Mouse (Mus musculus) central nervous system, embryonic 14 days (tissue): ENCODE data around the gene Pgbd1. TPM values are rescaled to one million over a fixed set of nuclear protein-coding genes. Genes with fewer than 3 reads are reported as not detected.

Experiments
- polyA plus RNA-seq: library from polyadenylated mRNA; depleted of rRNA; stranded (reverse); fragments of >200 nt; gene quantifications from 2 replicates; pipeline ENCODE4 v1.2.3, GENCODE M21; 2012; rRNA removed

Pgbd1 gene
- polyA plus RNA-seq: 4.3 and 4.4 TPM in 2 replicates

DNA sequence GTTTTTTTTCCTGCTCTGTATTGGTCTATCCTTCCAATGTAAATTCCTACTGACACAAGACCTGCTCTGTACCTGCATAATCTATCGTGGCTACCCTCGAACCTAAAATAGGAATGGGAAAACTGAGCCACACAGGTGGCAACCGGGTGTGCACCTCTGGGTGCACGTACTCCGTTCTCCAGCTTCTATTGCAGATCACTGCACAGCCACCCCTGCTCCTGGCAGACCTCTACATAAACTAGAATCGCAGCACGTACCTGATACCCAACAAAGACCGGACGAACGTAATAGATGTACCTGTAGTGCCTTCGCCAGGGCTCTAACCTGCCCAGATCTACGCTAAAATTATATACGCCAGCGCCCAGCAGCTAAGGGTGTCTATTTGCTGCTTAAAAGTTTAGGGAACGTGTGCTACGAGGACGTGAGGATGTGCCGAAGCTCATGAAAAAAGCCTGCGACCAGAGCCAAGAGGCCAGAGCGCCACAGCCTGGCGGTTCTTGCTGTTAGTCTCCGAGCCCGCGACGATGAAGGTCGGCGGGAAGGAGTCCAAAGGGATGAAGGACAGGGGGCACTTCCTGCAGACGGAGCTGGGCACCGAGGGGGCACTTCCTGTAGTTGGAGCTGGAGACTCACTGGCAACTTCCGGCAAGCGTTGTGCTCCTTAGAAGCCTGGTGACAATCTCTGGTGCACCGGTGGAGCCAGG is at the start of gene Pgbd1:
TSS of gene Pgbd1 (minus strand) at position 556 of the 704 bp plus-strand sequence.

DNA sequence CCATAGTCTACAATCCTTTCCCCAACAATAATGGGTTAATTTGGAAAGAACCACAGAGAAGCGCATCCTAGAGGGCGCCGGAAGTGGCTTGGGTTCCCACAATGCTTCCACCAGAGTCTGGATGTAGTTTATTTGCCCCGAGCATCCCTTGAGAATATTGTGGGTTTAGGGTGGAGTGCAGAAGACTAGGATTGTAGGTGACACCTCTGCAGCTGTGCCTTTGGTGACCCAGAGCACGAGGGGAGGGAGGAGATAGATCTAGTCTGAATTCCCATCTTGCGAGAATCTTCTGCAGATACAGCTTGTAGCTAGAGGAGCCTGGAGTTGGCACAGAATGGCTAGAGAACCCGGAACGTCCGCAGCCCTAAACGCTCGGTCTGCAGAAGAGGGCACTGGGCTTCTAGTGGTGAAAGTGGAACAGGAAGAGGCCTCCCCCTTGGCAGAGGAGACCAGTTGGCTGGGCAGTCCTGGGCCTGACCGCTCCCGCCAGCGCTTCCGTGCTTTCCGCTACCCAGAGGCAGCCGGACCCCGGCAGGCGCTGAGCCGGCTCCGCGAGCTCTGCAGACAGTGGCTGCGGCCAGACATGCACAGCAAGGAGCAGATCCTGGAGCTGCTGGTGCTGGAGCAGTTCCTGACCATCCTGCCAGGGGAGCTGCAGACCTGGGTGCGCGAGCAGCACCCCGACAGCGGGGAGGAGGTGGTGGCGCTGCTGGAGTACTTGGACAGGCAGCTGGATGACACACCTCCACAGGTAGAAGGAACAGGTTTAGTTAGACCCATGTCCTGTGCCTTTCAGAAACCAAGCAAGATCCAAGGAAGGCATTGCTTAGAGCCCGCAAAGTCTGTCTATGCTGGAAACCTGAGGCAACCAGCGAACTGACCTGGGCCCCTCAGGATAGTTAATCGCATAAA is 38.2 kb upstream of the Pgbd1 start, which contains the start of the genes Zkscan4 and Gm10065:
TSS of gene Zkscan4 (plus strand) at position 149 of the 912 bp plus-strand sequence.
TSS of gene Gm10065 (minus strand) at position 683 of the 912 bp plus-strand sequence.

DNA sequence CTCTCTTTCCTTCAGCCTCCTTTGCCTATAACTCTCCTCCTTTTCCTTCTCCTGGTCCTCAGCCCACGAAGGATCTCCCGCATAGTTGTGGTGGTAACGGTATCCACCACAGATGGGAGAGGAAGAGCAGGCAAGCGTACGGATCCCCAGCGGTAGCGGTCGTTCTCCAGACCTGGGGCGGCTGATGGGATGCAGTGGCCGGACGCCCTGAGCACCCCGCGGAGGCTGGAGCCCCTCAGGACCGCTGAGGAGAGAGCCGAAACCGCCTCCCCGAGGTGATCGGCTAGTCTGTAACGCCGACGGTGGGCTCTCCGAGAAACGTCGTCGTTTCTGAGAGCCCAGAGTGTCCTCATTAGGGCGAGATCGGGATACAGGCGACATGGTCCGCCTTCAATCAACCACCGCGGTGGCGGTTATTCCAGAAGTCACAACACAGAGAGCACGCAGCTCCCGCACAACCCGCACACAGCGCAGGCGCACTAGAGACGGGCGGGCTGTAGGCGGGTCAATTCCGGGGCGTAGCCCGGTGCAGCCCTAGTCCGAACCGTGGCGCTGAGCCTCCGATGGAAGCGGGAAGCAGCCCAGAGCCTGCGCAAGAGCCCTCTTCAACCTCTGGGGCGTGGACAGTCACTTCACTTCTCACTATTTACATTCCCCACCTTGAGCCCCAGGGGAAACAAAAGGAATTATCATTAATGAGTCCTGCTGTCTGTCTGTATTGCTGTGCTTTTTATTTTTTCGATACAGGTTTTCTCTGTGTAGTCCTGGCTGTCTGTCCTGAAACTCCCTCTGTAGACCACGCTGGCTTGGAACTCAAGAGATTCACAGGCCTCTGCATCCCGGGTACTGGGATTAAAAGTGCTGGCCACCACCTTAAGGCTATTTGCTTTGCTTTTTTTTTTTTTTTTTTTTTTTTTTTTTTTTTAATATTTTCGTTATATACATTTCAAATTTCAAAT is 27.5 kb upstream of the Pgbd1 start, which contains the start of gene Nkapl:
TSS of gene Nkapl (minus strand) at position 449 of the 959 bp plus-strand sequence.

DNA sequence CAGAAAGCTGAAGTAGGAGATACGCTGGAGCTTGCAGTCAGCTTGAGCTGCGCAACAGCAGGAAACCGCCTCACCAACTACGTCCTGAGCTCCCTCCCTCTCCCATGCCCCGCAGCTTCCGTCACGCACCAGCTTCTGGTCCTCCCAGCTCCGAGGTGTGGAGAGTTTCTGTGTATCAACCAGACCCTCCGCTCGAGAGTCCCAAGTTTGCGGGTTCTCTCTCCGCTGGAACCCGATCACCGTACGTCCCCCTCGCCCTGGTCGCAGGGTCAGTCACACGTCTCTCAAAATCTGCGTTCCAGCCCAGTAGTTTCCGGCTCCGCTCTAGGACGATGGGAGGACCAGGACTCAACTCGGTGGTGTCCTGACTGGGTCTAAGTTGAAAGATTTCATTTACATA is 12.6 kb upstream of the Pgbd1 start, which contains the start of gene Zscan26:
TSS of gene Zscan26 (minus strand) at position 282 of the 400 bp plus-strand sequence.

DNA sequence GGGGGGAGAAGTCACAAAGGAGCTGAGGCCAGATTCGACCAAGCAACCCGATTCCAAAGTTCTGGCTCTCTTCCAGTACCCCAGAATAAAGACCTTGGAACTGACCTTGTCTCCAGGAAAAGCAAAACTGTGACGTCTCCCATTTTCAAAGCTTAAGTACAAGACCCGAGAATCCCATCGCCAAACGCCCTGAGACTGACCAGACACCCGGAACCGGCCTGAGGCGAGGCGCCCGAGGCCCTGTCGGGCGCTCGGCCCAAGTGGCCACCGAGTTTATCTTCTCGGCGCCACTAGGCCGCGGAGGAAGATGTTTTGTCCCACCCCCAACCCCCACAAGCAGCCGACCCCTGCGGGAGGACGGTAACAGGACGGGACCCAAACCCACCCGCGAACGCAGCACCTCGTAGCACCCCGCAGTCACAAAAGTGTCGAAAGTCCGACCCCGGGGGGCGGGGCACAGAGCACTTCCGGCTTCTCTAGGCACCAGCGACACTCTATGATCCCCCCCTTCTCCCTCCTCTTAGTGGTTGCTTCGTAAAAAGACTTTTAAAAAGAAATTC is 38.5 kb downstream of the Pgbd1 start, which contains the start of gene Zkscan3:
TSS of gene Zkscan3 (minus strand) at position 469 of the 560 bp plus-strand sequence.

Other genes with a start within 250 kb of the Pgbd1 start
- gene Gpx5, start 148.3 kb downstream of the Pgbd1 start, polyA plus RNA-seq: 0.02 TPM in 1 of 2 replicates, not detected in the other
- gene Gpx6, start 128.9 kb downstream of the Pgbd1 start, polyA plus RNA-seq: not detected in 2 replicates
- gene Olfr1367, start 94.1 kb downstream of the Pgbd1 start, polyA plus RNA-seq: not detected in 2 replicates
- 10.3 and 11.3 TPM in 2 replicates for gene Zscan12, start 78.2 kb downstream of the Pgbd1 start, polyA plus RNA-seq
- 74.8 and 89.9 TPM in 2 replicates for gene Zkscan3, start 38.3 kb downstream of the Pgbd1 start, polyA plus RNA-seq
- gene Zscan26, start 12.7 kb upstream of the Pgbd1 start, polyA plus RNA-seq: 38.9 and 40.7 TPM in 2 replicates
- 0.96 and 0.98 TPM in 2 replicates for gene Nkapl, start 27.5 kb upstream of the Pgbd1 start, polyA plus RNA-seq
- 5.1 and 5.3 TPM in 2 replicates for gene Zkscan4, start 37.8 kb upstream of the Pgbd1 start, polyA plus RNA-seq
- not detected in 2 replicates for gene Gm10065, start 38.4 kb upstream of the Pgbd1 start, polyA plus RNA-seq
- gene AK157302, start 54.2 kb upstream of the Pgbd1 start, polyA plus RNA-seq: 0.29 and 0.33 TPM in 2 replicates
- gene Gm11273, start 60.4 kb upstream of the Pgbd1 start, polyA plus RNA-seq: 4.1 and 4.4 TPM in 2 replicates
- gene Zkscan8, start 90.1 kb upstream of the Pgbd1 start, polyA plus RNA-seq: 10.2 and 11.0 TPM in 2 replicates
- not detected in 2 replicates for gene Olfr1366, start 101.8 kb upstream of the Pgbd1 start, polyA plus RNA-seq
- gene Olfr1535, start 118.8 kb upstream of the Pgbd1 start, polyA plus RNA-seq: not detected in 2 replicates
- gene Olfr1364, start 140.7 kb upstream of the Pgbd1 start, polyA plus RNA-seq: not detected in 2 replicates
- not detected in 2 replicates for gene Olfr1362, start 173.0 kb upstream of the Pgbd1 start, polyA plus RNA-seq
- not detected in 2 replicates for gene Olfr11, start 201.5 kb upstream of the Pgbd1 start, polyA plus RNA-seq
- gene Olfr1361, start 222.3 kb upstream of the Pgbd1 start, polyA plus RNA-seq: not detected in 2 replicates
- gene Olfr1360, start 236.3 kb upstream of the Pgbd1 start, polyA plus RNA-seq: not detected in 2 replicates